Mouse (Mus musculus) midbrain, embryonic 14.5 days (tissue): Measurements from ENCODE around the gene Rcn3. TPM values are rescaled to one million over a fixed set of nuclear protein-coding genes. Genes with fewer than 3 reads are reported as not detected.

Experiments
- ATAC-seq: fragments of 200-750 bp; cut with Nextera tagmentation; 2 replicates; pipeline ENCODE4 v1.8.0; 2017; ENCODE audit warnings: moderate number of reproducible peaks, moderate library complexity; ENCODE audit not compliant: low FRiP score, low TSS enrichment
- DNase-seq: peaks from one replicate; pipeline ENCODE4 v3.0.0-alpha.2; 2015
- H3K27ac ChIP-seq: fragments of 300-500 bp; sonication (generic); replicated peaks from 2 replicates; pipeline ENCODE4 v1.5.1; 2014; ENCODE audit warnings: mild to moderate bottlenecking, low read depth, low read length, moderate library complexity
- H3K27me3 ChIP-seq: fragments of 300-500 bp; sonication (generic); 2 replicates; pipeline ENCODE4 v1.6.1; 2014; ENCODE audit warnings: low read length, control low read depth, mixed read lengths; ENCODE audit not compliant: control insufficient read depth, insufficient read depth
- H3K36me3 ChIP-seq: fragments of 300-500 bp; sonication (generic); 2 replicates; pipeline ENCODE4 v1.6.1; 2014; ENCODE audit warnings: low read length, control low read depth; ENCODE audit not compliant: control insufficient read depth, insufficient read depth
- H3K4me1 ChIP-seq: fragments of 300-500 bp; sonication (generic); 2 replicates; pipeline ENCODE4 v1.6.1; 2014; ENCODE audit warnings: mild to moderate bottlenecking, antibody characterized with exemption, low read length, control low read depth; ENCODE audit not compliant: control insufficient read depth, insufficient read depth
- H3K4me2 ChIP-seq: fragments of 300-500 bp; sonication (generic); 2 replicates; pipeline ENCODE4 v1.6.1; 2014; ENCODE audit warnings: mild to moderate bottlenecking, low read length, moderate library complexity
- H3K4me3 ChIP-seq: fragments of 300-500 bp; sonication (generic); replicated peaks from 2 replicates; pipeline ENCODE4 v1.5.1; 2014; ENCODE audit warnings: low read depth, low read length
- H3K9ac ChIP-seq: fragments of 300-500 bp; sonication (generic); replicated peaks from 2 replicates; pipeline ENCODE4 v1.6.1; 2014; ENCODE audit warnings: mild to moderate bottlenecking, low read length, moderate library complexity
- H3K9me3 ChIP-seq: fragments of 300-500 bp; sonication (generic); 2 replicates; pipeline ENCODE4 v1.6.1; 2016; ENCODE audit warnings: low read length, control low read depth, mixed read lengths; ENCODE audit not compliant: control insufficient read depth
- WGBS: fragments of 180-500 bp; shearing (Covaris S2); extraction: QIAGEN DNeasy Blood & Tissue Kit; methylation state at CpG from one replicate; pipeline ENCODE4 v1.1.7; 2014; 5-methylcytosine and 5-hydroxymethylcytosine counted together
- microRNA counts: library from miRNA; unstranded; fragments of <30 nt; microRNA quantifications from one replicate; lab custom pipeline; 2016
- microRNA-seq: library from miRNA; unstranded; fragments of <30 nt; microRNA quantifications from one replicate; pipeline ENCODE4, GENCODE M21; 2016
- polyA plus RNA-seq: library from polyadenylated mRNA; unstranded; fragments of >200 nt; fragmentation: Nextera tagmentation; extraction: Ambion mirVana; gene quantifications from 2 replicates; pipeline ENCODE4 v1.2.1, GENCODE M21; 2014

Rcn3 gene
- polyA plus RNA-seq, 1 experiment from 2014 or later, result 59.3 TPM

DNA sequence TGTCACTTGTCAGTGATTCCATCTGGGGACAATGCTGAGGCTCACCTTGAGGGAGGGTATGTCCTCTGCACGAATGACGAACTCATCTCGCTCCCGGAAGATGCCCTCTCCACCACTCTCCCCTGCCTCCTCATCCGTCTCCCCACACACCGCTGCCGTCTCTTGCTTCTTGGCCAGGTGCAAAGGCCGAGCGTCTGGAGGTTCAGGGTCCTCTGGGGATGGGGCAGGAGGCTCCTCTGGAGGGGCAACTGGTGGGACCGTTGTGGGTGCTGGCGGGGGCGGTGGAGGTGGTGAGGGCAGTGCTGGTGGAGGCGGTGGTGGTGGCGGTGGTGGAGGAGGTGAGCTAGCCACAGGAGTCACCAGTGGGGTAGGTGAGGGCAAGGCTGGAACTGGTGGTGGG is 48.7 kb downstream of the Rcn3 start:
- Histone ChIP-seq H3K9me3 (no peaks in the 10 kb centered on the region), H3K27me3 (no peaks in the 10 kb centered on the region), H3K4me2 (no peak overlapping the region), H3K27ac (no peak overlapping the region), H3K36me3 (peaks cover 98% of the 10 kb centered on the region), H3K4me3 (no peak overlapping the region), H3K4me1 (no peaks in the 10 kb centered on the region), H3K9ac (no peak overlapping the region)
- WGBS, result 97% methylated on average over 14 of the region's 14 CpGs
- DNase-seq (no peak), ATAC-seq (no peak)

DNA sequence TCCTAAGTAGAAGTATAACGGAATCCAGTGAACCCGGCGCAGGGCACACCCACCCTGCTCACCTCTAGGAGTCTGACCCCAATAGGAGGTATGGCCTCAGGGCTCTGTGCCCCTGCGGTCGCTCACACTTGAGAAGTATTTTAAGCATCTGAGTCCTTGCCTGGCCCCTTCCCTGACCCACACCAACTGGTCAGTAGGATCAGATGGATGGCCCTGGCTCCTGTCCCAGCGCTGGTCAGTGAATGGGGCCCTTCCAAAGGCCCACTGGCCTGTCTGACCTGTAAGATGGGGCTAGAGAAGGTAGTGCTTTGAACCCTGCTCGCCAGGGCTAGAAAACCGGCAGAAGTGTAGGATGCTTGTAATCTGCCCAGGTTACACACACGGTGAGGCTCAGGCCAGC is 51.2 kb downstream of the Rcn3 start:
- DNase-seq, result no peak
- Histone ChIP-seq H3K9me3 (no peaks in the 10 kb centered on the region), H3K4me2 (no peak overlapping the region), H3K36me3 (peaks cover 97% of the 10 kb centered on the region), H3K27ac (no peak overlapping the region), H3K4me3 (no peak overlapping the region), H3K4me1 (no peaks in the 10 kb centered on the region), H3K9ac (no peak overlapping the region), H3K27me3 (no peaks in the 10 kb centered on the region)
- no peak for ATAC-seq
- WGBS, result 93% methylated on average over 9 of the region's 9 CpGs

DNA sequence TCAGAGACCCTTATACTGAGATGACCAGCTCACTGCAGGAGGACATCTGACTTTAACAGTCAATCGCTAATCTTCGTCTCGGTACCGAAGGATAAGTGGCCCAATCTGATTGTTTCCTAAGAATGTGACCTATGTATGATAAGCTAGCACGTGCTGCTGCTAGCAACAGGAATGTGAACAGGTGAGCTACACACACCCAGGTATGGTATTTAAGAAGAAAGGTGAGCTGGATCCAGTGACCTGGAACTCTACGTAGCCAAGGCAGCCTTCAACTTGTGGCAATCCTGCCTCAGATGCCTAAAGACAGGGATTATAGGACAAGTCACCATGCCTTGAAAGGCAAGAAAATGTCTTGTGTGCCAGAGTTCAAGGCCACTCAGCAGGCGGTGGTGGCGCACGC is 53.6 kb downstream of the Rcn3 start:
- WGBS, result 97% methylated on average over 9 of the region's 9 CpGs
- H3K4me1 ChIP-seq, result no peaks in the 10 kb centered on the region
- no peak for ATAC-seq

DNA sequence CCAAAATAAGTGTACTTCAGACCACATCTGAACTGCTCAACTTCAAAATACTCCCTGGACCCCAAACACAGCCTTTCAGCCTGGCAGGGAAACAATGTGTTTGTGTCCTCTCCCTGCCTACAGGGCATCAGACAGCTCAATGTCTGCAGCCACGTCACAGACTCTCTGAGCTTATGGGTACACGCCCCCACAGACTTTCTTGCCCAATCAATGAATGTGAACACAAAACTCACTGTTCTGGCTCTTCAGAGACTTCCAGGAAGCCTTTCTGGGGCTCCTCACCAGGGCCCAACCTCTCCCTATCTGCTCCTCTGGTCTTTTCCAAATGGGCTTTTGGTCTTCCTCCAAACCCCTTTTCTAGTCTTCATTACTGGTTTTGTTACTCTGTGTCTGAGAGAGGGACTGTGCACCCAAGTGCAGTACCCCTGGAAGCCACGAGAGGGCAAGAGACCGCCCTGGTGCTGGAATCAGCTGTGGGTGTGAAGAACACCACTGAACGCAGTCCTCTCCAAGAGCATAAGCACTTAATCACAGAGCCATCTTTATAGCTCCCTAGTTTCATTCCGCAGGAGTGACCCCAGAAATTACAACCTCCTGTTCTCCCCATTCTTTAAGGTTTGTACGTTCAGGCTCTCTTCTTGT is 54.2 kb downstream of the Rcn3 start:
- no peaks in the 10 kb centered on the region for H3K9me3 ChIP-seq
- H3K27ac ChIP-seq, result no peak overlapping the region
- no peak overlapping the region for H3K4me2 ChIP-seq
- peaks cover 97% of the 10 kb centered on the region for H3K36me3 ChIP-seq
- no peak overlapping the region for H3K9ac ChIP-seq
- no peaks in the 10 kb centered on the region for H3K4me1 ChIP-seq
- DNase-seq (peak; percentile 60), ATAC-seq (no peak)
- 77% methylated on average over 7 of the region's 7 CpGs for WGBS
- no peaks in the 10 kb centered on the region for H3K27me3 ChIP-seq
- no peak overlapping the region for H3K4me3 ChIP-seq

More for the DNA sequence above, 53.6 kb downstream of the Rcn3 start:
- Histone ChIP-seq H3K27ac (no peak overlapping the region), H3K4me2 (no peak overlapping the region), H3K36me3 (peaks cover 97% of the 10 kb centered on the region), H3K9me3 (no peaks in the 10 kb centered on the region), H3K9ac (no peak overlapping the region), H3K27me3 (no peaks in the 10 kb centered on the region), H3K4me3 (no peak overlapping the region)
- DNase-seq, result no peak

DNA sequence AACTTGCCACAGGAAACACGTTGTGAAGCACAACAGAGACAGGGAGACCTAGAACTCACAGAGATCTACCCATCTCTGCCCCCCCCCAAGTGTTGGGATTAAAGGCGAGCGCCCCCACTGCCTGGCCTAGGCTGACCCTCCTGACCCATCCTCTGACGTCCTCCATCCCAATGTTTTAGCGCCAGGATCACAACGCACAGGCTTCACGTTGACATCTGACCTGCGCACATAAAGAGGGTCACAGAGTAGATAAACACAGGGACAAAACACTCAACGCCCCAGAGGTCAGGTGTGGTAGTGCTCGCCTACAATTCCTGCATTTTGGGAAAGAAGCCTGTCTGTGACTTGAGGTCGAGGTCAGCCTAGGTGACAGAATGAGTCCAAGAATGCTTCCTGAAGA is 55.3 kb downstream of the Rcn3 start:
- Histone ChIP-seq H3K4me2 (no peak overlapping the region), H3K9ac (no peak overlapping the region), H3K36me3 (peaks cover 97% of the 10 kb centered on the region), H3K4me1 (no peaks in the 10 kb centered on the region), H3K4me3 (no peak overlapping the region), H3K27me3 (no peaks in the 10 kb centered on the region), H3K27ac (no peak overlapping the region), H3K9me3 (no peaks in the 10 kb centered on the region)
- ATAC-seq, result no peak
- DNase-seq, result no peak
- 93% methylated on average over 11 of the region's 11 CpGs for WGBS

DNA sequence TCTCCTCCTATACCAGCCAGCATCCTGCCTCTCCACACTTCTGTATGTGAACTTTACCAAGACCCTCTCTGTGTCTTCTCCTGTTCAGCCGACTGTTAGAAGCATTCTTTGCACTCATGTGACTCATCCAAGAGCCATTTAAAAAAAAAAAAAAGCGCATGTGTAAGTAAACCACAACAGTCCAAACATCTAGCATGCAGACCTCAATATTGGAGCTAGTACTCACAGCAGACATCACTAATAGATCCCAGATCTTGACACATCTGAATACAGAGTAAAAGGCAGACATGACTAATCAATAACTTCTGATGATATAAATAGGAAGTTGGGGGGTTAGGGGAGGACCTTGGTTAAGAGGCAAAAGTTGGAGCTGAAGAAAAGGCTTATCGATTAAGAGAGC is 56.4 kb downstream of the Rcn3 start:
- H3K36me3 ChIP-seq, result peaks cover 97% of the 10 kb centered on the region
- H3K4me2 ChIP-seq, result no peak overlapping the region
- no peak overlapping the region for H3K4me3 ChIP-seq
- H3K9me3 ChIP-seq, result no peaks in the 10 kb centered on the region
- H3K4me1 ChIP-seq, result no peaks in the 10 kb centered on the region
- H3K27me3 ChIP-seq, result no peaks in the 10 kb centered on the region
- WGBS, result 95% methylated on average over 3 of the region's 3 CpGs
- no peak overlapping the region for H3K9ac ChIP-seq
- DNase-seq (no peak), ATAC-seq (no peak)
- no peak overlapping the region for H3K27ac ChIP-seq

DNA sequence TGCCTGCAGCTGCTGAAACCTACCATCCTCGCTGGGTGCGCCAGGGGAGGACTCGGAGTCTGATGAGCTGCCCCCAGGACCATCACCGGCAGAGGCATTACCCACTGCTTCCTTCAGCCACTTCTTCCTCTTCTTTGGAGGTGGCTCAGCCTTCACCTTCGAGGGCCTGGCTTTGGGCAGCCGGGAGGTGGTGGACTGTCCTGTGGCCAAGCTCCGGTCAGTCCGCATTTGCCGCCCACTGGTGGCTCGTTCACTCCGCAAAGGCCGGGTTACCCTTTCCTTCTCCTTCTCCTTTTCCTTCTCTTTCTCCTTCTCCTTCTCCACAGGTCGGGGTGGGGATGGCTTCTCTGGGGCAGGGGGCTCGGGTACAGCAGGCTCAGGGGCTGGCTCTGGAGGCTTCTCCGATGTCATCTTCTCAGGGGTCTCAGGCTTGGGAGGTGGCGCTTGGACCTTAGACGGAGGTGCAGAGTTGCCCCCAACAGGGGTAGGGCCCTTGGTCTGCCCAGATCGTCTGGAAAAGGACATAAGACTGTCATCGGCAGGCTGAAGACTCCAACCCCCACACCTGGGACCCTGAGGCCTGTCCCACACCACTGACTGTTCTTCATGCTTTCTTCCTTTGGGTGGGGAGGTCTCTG is 58.2 kb downstream of the Rcn3 start:
- Histone ChIP-seq H3K4me2 (no peak overlapping the region), H3K27ac (no peak overlapping the region), H3K9me3 (no peaks in the 10 kb centered on the region), H3K27me3 (no peaks in the 10 kb centered on the region), H3K9ac (no peak overlapping the region), H3K4me1 (no peaks in the 10 kb centered on the region), H3K36me3 (peaks cover 97% of the 10 kb centered on the region), H3K4me3 (no peak overlapping the region)
- 94% methylated on average over 19 of the region's 19 CpGs for WGBS
- no peak for ATAC-seq
- DNase-seq, result no peak

MicroRNA genes within 50 kb of the gene (microRNA counts, 519-probe panel; counts per million panel counts)
- 4,195 counts per million, percentile 29 among the panel's probes with 10 or more counts for microRNA mmu-miR-150 (lab: Ali Mortazavi, UCI)

Small RNAs within 50 kb of the gene (microRNA-seq; reads per million reads assigned to microRNA genes)
- gene Mir150 (94.4 reads per million, percentile 55 among the genes with 10 or more reads in this experiment), gene Mir5121 (16.9 reads per million, percentile 38 among the genes with 10 or more reads in this experiment)

Other genes with a start within 250 kb of the Rcn3 start
- 61.9 and 63.7 TPM in 2 replicates for gene Akt1s1, start 243.2 kb downstream of the Rcn3 start, polyA plus RNA-seq
- 107 and 122 TPM in 2 replicates for gene Tbc1d17, start 243.1 kb downstream of the Rcn3 start, polyA plus RNA-seq
- 28.8 and 30.4 TPM in 2 replicates for gene Pnkp, start 235.1 kb downstream of the Rcn3 start, polyA plus RNA-seq
- gene Ptov1, start 222.4 kb downstream of the Rcn3 start, polyA plus RNA-seq, result 480 and 508 TPM in 2 replicates
- gene Med25, start 199.5 kb downstream of the Rcn3 start, polyA plus RNA-seq, result 114 and 128 TPM in 2 replicates
- gene Fuz, start 196.1 kb downstream of the Rcn3 start, polyA plus RNA-seq, result 16.7 and 17.2 TPM in 2 replicates
- 124 and 133 TPM in 2 replicates for gene Ap2a1, start 162.7 kb downstream of the Rcn3 start, polyA plus RNA-seq
- gene Tsks, start 149.0 kb downstream of the Rcn3 start, polyA plus RNA-seq, result not detected in 2 replicates
- gene Cpt1c, start 117.4 kb downstream of the Rcn3 start, polyA plus RNA-seq, result 50.1 and 52.3 TPM in 2 replicates
- gene Prmt1, start 105.7 kb downstream of the Rcn3 start, polyA plus RNA-seq, result 236 and 281 TPM in 2 replicates
- gene Irf3, start 94.6 kb downstream of the Rcn3 start, polyA plus RNA-seq, result 46.7 and 54.0 TPM in 2 replicates
- 11.8 and 15.4 TPM in 2 replicates for gene Bcl2l12, start 93.5 kb downstream of the Rcn3 start, polyA plus RNA-seq
- 60.6 and 61.2 TPM in 2 replicates for gene Scaf1, start 75.9 kb downstream of the Rcn3 start, polyA plus RNA-seq
- gene Rras, start 74.3 kb downstream of the Rcn3 start, polyA plus RNA-seq, result 9.7 and 13.2 TPM in 2 replicates
- gene Prr12, start 39.3 kb downstream of the Rcn3 start, polyA plus RNA-seq, result 19.5 and 21.4 TPM in 2 replicates
- 55.3 and 65.9 TPM in 2 replicates for gene Nosip, start 29.8 kb downstream of the Rcn3 start, polyA plus RNA-seq
- 10.1 and 12.2 TPM in 2 replicates for gene Prrg2, start 29.5 kb downstream of the Rcn3 start, polyA plus RNA-seq
- gene Fcgrt, start 11.6 kb upstream of the Rcn3 start, polyA plus RNA-seq, result 4.8 and 21.8 TPM in 2 replicates
- 915 and 960 TPM in 2 replicates for gene Rps11, start 32.2 kb upstream of the Rcn3 start, polyA plus RNA-seq
- gene Rpl13a, start 36.5 kb upstream of the Rcn3 start, polyA plus RNA-seq, result 746 and 846 TPM in 2 replicates
- 0.53 TPM in 1 of 2 replicates, not detected in the other for gene Gm45713, start 44.0 kb upstream of the Rcn3 start, polyA plus RNA-seq
- gene Flt3l, start 44.2 kb upstream of the Rcn3 start, polyA plus RNA-seq, result 0.50 and 1.4 TPM in 2 replicates
- gene Pih1d1, start 62.1 kb upstream of the Rcn3 start, polyA plus RNA-seq, result 92.8 and 96.2 TPM in 2 replicates
- gene Aldh16a1, start 62.4 kb upstream of the Rcn3 start, polyA plus RNA-seq, result 21.2 and 24.1 TPM in 2 replicates
- 0.39 and 0.62 TPM in 2 replicates for gene Slc17a7, start 71.7 kb upstream of the Rcn3 start, polyA plus RNA-seq
- not detected in 2 replicates for gene Gfy, start 87.3 kb upstream of the Rcn3 start, polyA plus RNA-seq
- gene Pth2, start 88.8 kb upstream of the Rcn3 start, polyA plus RNA-seq, result 0.68 and 1.4 TPM in 2 replicates
- 0.33 and 0.34 TPM in 2 replicates for gene Ccdc155, start 112.7 kb upstream of the Rcn3 start, polyA plus RNA-seq
- gene Dkkl1, start 119.9 kb upstream of the Rcn3 start, polyA plus RNA-seq, result 2.4 and 2.7 TPM in 2 replicates
- gene Tead2, start 123.5 kb upstream of the Rcn3 start, polyA plus RNA-seq, result 38.4 and 59.7 TPM in 2 replicates
- gene Cd37, start 146.9 kb upstream of the Rcn3 start, polyA plus RNA-seq, result 0.76 and 1.0 TPM in 2 replicates
- 0.16 and 0.54 TPM in 2 replicates for gene Slc6a16, start 148.9 kb upstream of the Rcn3 start, polyA plus RNA-seq
- gene Slc6a21, start 185.3 kb upstream of the Rcn3 start, polyA plus RNA-seq, result not detected in 2 replicates
- gene Trpm4, start 241.6 kb upstream of the Rcn3 start, polyA plus RNA-seq, result 8.4 and 9.5 TPM in 2 replicates
- gene Hrc, start 243.1 kb upstream of the Rcn3 start, polyA plus RNA-seq, result not detected in 2 replicates